Mouse (Mus musculus): ENCODE data around the gene Slc2a10. TPM values are rescaled to one million over a fixed set of nuclear protein-coding genes. Genes with fewer than 3 reads are reported as not detected.
"Not testable (repeated sequence)": the region's sequence is repeated elsewhere in the genome, so short reads cannot be mapped to it uniquely, and the experiment has no call there.

Gene Slc2a10
- polyA plus RNA-seq, 1 experiment from 2014 or later: 6.9 TPM

DNA sequence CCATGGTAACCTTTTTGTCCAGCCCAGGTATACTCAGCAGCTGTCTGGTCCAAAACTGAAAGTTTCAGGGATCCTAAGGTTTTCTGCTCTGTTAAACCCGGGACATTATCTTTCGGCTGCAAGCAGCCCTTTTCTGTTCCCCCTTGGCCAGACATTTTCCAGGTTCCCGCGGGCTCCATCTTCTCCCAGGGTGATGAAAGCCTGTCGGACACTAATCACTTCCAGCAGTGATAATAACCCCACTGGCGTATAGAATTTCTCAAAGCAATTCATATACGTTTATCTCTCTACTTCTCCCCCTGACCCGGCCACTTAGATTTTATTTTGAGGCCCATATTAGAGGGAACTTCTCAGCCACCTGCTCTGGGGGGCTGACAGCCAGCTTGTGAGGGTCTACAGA is 42.8 kb downstream of the Slc2a10 start:
- no peak overlapping the region for H3K27ac ChIP-seq
- H3K4me1 ChIP-seq: peaks cover 18% of the 10 kb centered on the region
- H3K36me3 ChIP-seq: no peaks in the 10 kb centered on the region
- H3K4me3 ChIP-seq (replicated peaks): no peak overlapping the region
- H3K9ac ChIP-seq: no peak overlapping the region
- H3K4me2 ChIP-seq: no peak overlapping the region
- 28% methylated on average over 8 of the region's 8 CpGs for WGBS
- no peaks in the 10 kb centered on the region; the same call in 1 of the 2 replicates for H3K27me3 ChIP-seq
- ATAC-seq (replicated peaks; ENCODE audit: low FRiP score): no peak
- no peaks in the 10 kb centered on the region for H3K9me3 ChIP-seq (replicated peaks)

DNA sequence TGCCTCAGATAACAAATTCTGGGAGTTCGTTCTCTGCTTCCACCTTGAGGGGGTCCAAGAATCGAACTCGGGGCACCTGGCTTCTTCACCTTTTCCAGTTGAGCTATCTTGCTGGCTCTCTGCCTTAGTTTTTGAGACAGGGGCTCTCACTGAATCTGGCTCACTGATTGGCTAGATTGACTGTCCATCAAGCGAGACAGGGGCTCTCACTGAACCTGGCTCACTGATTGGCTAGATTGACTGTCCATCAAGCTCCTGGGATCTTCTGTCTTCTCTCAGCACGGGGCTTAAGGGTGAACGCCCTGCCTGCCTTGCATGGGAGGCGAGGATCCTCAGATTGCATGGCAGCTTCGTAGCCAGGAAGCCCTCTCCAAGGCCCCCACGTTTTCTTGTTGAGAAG is 43.8 kb downstream of the Slc2a10 start:
- ATAC-seq (replicated peaks; ENCODE audit: low FRiP score): no peak
- Histone ChIP-seq H3K27ac (no peak overlapping the region), H3K4me2 (no peak overlapping the region), H3K36me3 (no peaks in the 10 kb centered on the region), H3K9me3 (replicated peaks) (no peaks in the 10 kb centered on the region), H3K27me3 (no peaks in the 10 kb centered on the region; the same call in 1 of the 2 replicates), H3K9ac (no peak overlapping the region), H3K4me1 (peaks cover 18% of the 10 kb centered on the region), H3K4me3 (replicated peaks) (no peak overlapping the region)
- 59% methylated on average over 9 of the region's 9 CpGs for WGBS

DNA sequence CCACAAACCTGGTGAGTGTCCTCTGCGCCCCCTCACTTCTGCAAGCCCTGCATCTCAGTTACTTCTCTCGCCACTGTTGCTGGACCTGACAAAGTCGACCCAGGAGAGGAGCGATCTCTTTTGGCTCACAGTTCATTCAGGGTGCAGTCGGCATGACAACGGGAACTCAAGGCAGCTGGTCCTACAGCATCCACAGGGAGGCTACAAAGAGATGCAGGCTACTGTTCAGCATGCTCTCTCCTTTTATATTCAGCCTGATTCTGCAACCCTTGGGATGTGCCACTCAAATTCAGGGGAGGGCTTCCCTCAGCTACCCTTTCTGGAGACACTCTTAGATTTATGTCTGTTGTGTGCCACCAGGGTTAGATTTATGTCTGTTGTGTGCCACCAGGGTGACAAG is 45.0 kb downstream of the Slc2a10 start:
- Histone ChIP-seq H3K27me3 (no peaks in the 10 kb centered on the region; the same call in 1 of the 2 replicates), H3K27ac (no peak overlapping the region), H3K4me3 (replicated peaks) (no peak overlapping the region), H3K4me2 (no peak overlapping the region), H3K36me3 (no peaks in the 10 kb centered on the region), H3K4me1 (peaks cover 15% of the 10 kb centered on the region), H3K9me3 (replicated peaks) (no peaks in the 10 kb centered on the region), H3K9ac (no peak overlapping the region)
- 76% methylated on average over 6 of the region's 6 CpGs for WGBS
- no peak for ATAC-seq (replicated peaks; ENCODE audit: low FRiP score)

DNA sequence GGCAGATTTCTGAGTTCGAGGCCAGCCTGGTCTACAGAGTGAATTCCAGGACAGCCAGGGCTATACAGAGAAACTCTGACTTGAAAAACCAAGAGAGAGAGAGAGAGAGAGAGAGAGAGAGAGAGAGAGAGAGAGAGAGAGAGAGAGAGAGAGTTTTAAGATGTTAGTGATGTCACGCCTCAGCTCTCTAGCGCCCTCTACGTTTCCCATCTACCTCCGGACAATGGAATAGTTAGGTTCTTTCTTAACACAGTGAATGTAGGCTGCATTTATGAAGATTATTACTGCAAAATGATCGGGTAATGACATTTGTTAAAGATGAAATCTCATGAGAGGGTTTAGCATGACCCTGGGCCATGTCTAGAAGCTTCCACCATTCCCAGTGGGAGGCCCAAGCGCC is 46.8 kb downstream of the Slc2a10 start:
- 75% methylated on average over 7 of the region's 7 CpGs for WGBS
- H3K4me1 ChIP-seq: peaks cover 15% of the 10 kb centered on the region
- ATAC-seq (replicated peaks; ENCODE audit: low FRiP score); H3K27ac ChIP-seq; H3K27me3 ChIP-seq; H3K9me3 ChIP-seq (replicated peaks); H3K9ac ChIP-seq; H3K36me3 ChIP-seq; H3K4me3 ChIP-seq (replicated peaks); H3K4me2 ChIP-seq: not testable (repeated sequence)

DNA sequence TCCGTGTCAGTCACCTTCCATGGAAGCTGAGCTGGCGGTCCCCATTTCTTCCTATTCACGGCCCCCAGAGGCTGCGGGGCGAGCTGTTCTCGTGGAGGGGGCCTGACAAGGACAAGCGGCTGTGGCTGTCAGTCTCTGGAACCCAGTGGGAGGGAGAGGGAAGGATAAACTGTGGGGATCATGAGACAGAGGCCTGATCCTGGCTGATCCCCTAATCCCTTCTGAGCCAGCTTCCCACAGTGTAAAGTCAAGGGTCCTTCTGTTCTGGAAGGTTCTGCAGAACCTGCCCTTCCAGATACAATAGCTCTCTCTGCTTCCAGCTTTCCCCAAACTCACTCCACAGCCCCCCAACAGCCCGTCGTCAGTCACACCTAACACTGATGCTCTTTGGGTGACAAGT is 50.5 kb downstream of the Slc2a10 start:
- no peak for ATAC-seq (replicated peaks; ENCODE audit: low FRiP score)
- 67% methylated on average over 9 of the region's 9 CpGs for WGBS
- no peak overlapping the region for H3K27ac ChIP-seq

DNA sequence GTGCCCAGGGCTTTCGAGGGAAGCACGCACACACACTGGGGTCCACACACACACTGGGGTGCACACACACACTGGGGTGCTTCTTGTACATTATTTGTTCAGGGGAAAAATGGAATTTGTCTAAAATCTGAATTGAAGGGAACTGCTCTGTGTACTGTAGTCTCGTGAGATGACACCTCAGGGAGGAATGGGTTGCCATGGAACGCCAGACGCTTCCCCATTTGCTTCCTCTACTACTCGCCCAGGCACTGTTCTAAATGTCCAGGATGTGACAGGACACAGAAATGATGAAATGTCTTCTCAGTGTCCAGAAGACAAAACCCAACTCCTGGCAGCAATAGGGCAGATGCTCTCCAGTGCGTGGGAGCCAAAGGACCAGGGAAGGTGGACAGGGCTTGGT is 53.7 kb downstream of the Slc2a10 start:
- no peak overlapping the region for H3K4me2 ChIP-seq
- peaks cover 2% of the 10 kb centered on the region; the same call in 1 of the 2 replicates for H3K27me3 ChIP-seq
- 83% methylated on average over 7 of the region's 7 CpGs for WGBS
- H3K27ac ChIP-seq: no peak overlapping the region
- H3K4me3 ChIP-seq (replicated peaks): no peak overlapping the region
- H3K4me1 ChIP-seq: peaks cover 27% of the 10 kb centered on the region
- no peaks in the 10 kb centered on the region for H3K9me3 ChIP-seq (replicated peaks)
- H3K36me3 ChIP-seq: no peaks in the 10 kb centered on the region
- ATAC-seq (replicated peaks; ENCODE audit: low FRiP score): no peak
- H3K9ac ChIP-seq: no peak overlapping the region

More for the DNA sequence above, 50.5 kb downstream of the Slc2a10 start:
- Histone ChIP-seq H3K4me1 (peaks cover 13% of the 10 kb centered on the region), H3K9me3 (replicated peaks) (no peaks in the 10 kb centered on the region), H3K36me3 (no peaks in the 10 kb centered on the region), H3K27me3 (no peaks in the 10 kb centered on the region; the same call in 1 of the 2 replicates), H3K9ac (no peak overlapping the region), H3K4me2 (no peak overlapping the region), H3K4me3 (replicated peaks) (no peak overlapping the region)

DNA sequence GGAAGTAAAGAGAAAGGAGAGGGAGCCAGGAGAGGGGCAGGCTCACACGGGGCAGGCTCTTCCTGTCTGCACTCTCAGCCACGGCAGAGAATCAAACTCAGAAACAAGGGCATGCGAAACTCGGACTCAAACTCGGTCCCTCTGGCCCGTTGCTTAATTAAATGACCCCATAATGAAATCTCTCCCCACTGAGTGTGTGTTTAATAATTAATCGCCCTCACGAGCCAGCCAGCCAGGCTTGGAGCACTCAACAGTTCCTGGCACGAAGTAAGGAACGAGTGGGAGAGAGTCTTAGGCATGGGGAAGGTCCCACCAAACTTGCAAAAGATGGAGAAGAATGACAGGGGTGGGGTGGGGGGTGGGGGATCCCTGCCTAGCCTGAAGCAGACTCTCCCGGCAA is 55.3 kb downstream of the Slc2a10 start:
- Histone ChIP-seq H3K4me2 (0 out of 2 replicates have a peak overlapping the region, but pooled peaks have one; percentile 0), H3K36me3 (no peaks in the 10 kb centered on the region), H3K27me3 (peaks cover 16% of the 10 kb centered on the region), H3K4me1 (peaks cover 37% of the 10 kb centered on the region), H3K27ac (0 out of 2 replicates have a peak overlapping the region, but pooled peaks have one; percentile 58), H3K4me3 (replicated peaks) (no peak overlapping the region), H3K9ac (no peak overlapping the region), H3K9me3 (replicated peaks) (no peaks in the 10 kb centered on the region)
- 45% methylated on average over 11 of the region's 11 CpGs for WGBS
- ATAC-seq (replicated peaks; ENCODE audit: low FRiP score): 0 out of 2 replicates have a peak, but pooled peaks have one; percentile 26

DNA sequence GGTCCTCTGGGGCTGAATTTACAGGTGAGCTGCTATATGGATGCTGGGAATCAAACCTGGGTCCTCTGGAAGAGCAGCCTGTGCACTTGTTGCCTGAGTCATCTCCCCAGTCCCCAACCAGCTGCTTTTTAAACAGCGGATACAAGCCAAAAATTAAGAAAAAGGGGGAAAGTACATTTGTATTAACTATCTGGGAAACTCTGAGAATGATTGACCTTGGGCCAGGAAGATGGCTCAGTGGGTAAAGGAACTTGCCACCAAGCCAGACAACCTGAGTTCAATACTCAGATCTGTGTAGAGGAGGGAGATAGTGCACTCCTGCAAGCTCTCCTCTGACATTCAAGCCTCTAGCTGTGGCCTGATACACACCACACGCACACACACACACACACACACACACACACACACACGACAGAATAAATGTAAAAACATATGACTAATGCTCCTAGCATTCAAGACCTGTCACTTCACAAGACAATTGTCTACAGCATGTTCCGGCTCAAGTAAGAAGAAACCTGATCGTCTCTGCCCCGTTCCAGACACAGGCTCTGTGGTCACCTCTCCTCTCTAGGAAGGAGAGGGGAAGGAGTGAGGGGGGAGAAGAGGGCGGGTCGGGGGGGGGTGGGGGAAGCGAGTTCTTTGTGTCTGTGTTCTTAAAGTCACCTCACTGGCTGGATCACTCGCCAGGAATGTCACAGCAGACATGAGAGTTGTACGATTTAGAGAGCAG is 56.1 kb downstream of the Slc2a10 start:
- H3K9me3 ChIP-seq (replicated peaks): no peaks in the 10 kb centered on the region
- H3K27me3 ChIP-seq: peaks cover 23% of the 10 kb centered on the region
- no peak overlapping the region for H3K4me3 ChIP-seq (replicated peaks)
- peaks cover 37% of the 10 kb centered on the region for H3K4me1 ChIP-seq
- H3K4me2 ChIP-seq: 0 out of 2 replicates have a peak overlapping the region, but pooled peaks have one; percentile 0
- WGBS: 15% methylated on average over 11 of the region's 11 CpGs
- no peak overlapping the region for H3K9ac ChIP-seq
- no peaks in the 10 kb centered on the region for H3K36me3 ChIP-seq
- H3K27ac ChIP-seq: peak overlapping the region; percentile 58
- peak; percentile 49; the same call in 1 of the 2 replicates for ATAC-seq (replicated peaks; ENCODE audit: low FRiP score)

DNA sequence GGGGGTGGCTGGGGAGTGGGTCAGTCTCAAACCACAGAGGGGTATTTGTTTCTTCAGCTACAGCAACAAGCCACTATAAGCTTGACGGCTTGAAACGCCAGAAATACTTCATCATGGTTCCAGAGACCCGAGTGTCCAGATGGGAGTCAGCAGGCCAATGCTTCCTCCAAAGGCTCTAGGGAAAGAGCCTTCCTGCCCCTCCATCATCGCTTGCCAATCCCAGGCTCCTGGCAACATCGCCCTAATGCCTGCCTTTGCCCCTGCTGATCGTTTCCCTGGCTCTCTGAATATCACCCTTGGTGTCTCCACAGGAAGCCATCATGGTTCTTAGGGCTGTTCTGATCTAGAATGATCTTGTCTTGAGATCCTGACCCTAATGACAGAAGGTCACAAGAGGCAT is 58.3 kb downstream of the Slc2a10 start:
- Histone ChIP-seq H3K27me3 (peaks cover 32% of the 10 kb centered on the region), H3K9me3 (replicated peaks) (no peaks in the 10 kb centered on the region), H3K36me3 (no peaks in the 10 kb centered on the region), H3K4me3 (replicated peaks) (no peak overlapping the region), H3K27ac (no peak overlapping the region), H3K4me1 (peaks cover 37% of the 10 kb centered on the region), H3K4me2 (no peak overlapping the region), H3K9ac (no peak overlapping the region)
- WGBS: 76% methylated on average over 6 of the region's 6 CpGs
- no peak for ATAC-seq (replicated peaks; ENCODE audit: low FRiP score)

DNA sequence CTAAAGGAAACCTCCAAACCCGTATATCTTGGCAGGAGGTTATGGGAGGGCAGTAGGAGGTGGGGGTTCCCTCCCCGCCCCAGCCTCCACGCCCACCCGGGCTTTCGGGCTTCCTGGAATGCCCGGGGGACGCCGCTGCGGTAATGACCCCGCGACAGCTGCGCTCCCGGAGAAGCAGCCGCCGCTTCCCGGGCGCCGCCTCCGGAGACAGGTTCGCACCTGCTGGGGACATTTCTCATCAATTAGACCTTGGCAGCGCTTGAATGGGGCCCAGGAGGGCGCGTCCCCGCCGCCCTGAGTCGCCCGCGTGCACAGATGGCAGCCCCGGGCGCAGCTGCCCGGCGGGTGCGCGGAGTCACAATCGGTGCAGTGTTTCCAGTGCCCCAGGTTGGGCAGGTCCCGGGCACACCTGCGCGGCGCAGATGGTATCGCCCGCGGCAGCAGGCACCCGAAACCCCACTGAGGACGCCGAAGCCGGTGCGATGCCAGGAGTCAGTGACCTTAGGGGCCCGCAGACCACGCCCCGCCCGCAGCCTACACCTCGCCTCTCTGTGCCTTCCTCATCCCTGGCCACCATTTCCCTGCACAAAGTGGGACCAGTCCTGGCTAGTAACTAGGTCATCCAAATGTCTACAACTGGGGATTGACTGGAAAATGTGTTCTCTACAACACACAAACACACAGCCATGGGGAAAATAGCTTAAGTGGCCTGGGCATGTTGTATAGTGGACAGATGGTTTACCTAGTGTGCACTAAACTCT is 59.9 kb downstream of the Slc2a10 start:
- peak; percentile 38; the same call in 1 of the 2 replicates for ATAC-seq (replicated peaks; ENCODE audit: low FRiP score)
- H3K27me3 ChIP-seq: peaks cover 32% of the 10 kb centered on the region
- H3K9ac ChIP-seq: peak overlapping the region; percentile 8
- H3K4me2 ChIP-seq: peak overlapping the region; percentile 79
- H3K9me3 ChIP-seq (replicated peaks): no peaks in the 10 kb centered on the region
- peak overlapping the region; percentile 43 for H3K4me3 ChIP-seq (replicated peaks)
- WGBS: 1% methylated on average over 52 of the region's 52 CpGs
- peaks cover 29% of the 10 kb centered on the region for H3K4me1 ChIP-seq
- H3K36me3 ChIP-seq: no peaks in the 10 kb centered on the region
- H3K27ac ChIP-seq: no peak overlapping the region

DNA sequence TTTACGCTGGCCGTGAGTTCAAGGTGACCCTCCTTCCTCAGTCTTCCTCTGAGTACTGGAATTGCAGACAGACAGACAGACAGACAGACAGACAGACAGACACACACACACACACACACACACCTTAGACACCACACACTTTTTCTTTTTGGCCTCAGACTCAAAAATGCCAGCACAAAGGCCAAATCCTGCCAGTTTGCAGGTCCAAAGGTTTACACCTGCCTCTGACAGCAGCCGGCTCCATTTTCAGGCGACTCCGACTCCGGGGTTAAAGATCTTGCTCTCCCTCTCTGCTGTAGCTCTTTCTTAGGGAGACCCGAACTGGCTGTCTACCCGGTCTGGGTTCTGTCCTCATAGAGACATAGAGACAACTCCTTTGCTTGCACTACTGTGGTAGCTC is 60.5 kb downstream of the Slc2a10 start:
- no peaks in the 10 kb centered on the region for H3K9me3 ChIP-seq (replicated peaks)
- 60% methylated on average over 8 of the region's 8 CpGs for WGBS
- H3K36me3 ChIP-seq: no peaks in the 10 kb centered on the region
- H3K4me1 ChIP-seq: peaks cover 23% of the 10 kb centered on the region
- no peak overlapping the region for H3K9ac ChIP-seq
- ATAC-seq (replicated peaks; ENCODE audit: low FRiP score): no peak
- no peak overlapping the region for H3K4me2 ChIP-seq
- H3K27ac ChIP-seq: no peak overlapping the region
- H3K27me3 ChIP-seq: peaks cover 32% of the 10 kb centered on the region
- no peak overlapping the region for H3K4me3 ChIP-seq (replicated peaks)

DNA sequence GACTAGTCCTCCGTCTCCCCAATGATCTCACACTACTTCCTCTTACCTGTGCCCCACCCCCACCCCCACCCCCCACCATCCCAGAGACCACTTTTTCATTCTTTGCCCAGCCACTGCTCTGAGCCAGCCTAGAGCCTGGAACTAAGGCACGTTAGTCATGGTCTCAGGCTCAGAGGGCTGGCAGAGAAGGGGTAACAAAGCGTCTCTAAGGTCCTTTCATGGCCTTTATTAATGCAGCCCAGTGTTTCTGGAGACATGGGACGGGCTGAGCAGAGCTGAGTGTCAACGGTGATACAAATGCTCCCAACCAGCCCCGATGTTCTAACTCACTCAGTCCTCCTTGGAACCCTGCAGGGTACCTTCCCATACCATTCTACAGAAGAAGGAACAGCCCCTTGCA is 61.0 kb downstream of the Slc2a10 start:
- Histone ChIP-seq H3K36me3 (no peaks in the 10 kb centered on the region), H3K4me2 (no peak overlapping the region), H3K27ac (no peak overlapping the region), H3K9me3 (replicated peaks) (no peaks in the 10 kb centered on the region), H3K9ac (no peak overlapping the region), H3K4me3 (replicated peaks) (no peak overlapping the region), H3K4me1 (peaks cover 18% of the 10 kb centered on the region), H3K27me3 (peaks cover 32% of the 10 kb centered on the region)
- 56% methylated on average over 6 of the region's 6 CpGs for WGBS
- ATAC-seq (replicated peaks; ENCODE audit: low FRiP score): no peak
